Mouse (Mus musculus): ENCODE measurements around the gene 4921524J17Rik.

The 4921524J17Rik gene

GRCm38 (mm10) chr8:85432168-85433016 is at the start of gene 4921524J17Rik:
Gene 4921524J17Rik, minus strand, starts transcription at chr8:85432833.
- peak; percentile 97 for DNase-seq

GRCm38 (mm10) chr8:85482427-85482826 is 49.8 kb upstream of the 4921524J17Rik start:
- DNase-seq, result no peak

DNA sequence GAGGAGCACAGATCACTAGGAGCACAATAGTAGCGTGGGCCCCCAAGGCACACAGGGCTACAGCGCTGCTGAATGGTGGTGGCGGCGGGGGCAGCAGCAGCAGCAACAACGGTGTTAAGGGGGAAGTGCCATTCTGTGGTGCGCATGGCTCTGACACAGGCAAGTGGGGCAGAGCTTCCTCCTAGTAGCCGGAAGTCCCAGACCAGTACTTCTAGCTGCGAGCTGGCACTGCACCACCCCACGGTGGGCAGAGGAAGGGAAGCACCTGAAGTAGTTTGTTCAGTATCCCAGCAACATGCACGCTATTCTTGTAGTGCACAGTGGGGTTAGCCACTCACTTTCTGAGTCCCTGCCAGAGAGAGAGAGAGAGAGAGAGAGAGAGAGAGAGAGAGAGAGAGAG is 49.3 kb upstream of the 4921524J17Rik start:
- no peak for DNase-seq

DNA sequence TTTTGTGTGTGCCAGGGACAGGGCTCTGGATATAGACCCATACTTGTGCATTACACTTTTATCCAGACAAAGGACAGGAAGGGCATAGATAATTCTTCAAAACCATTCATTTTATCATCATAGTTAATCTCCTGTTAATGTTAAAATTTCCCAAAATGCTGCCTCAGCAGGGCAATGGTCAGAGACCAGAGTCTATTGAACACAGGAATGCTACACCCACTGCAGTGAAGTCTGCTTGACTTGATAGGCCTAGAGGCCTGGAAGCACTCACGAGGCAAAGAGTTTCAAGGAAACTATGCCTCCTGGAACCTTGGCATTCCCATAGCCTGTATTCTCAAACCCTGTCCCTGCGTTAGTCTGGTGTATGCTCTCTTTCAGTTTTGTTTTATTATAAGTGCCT is 47.1 kb upstream of the 4921524J17Rik start:
- DNase-seq, result peak; percentile 71 to 75

GRCm38 (mm10) chr8:85478397-85478796 is 45.8 kb upstream of the 4921524J17Rik start:
- no peak for DNase-seq

DNA sequence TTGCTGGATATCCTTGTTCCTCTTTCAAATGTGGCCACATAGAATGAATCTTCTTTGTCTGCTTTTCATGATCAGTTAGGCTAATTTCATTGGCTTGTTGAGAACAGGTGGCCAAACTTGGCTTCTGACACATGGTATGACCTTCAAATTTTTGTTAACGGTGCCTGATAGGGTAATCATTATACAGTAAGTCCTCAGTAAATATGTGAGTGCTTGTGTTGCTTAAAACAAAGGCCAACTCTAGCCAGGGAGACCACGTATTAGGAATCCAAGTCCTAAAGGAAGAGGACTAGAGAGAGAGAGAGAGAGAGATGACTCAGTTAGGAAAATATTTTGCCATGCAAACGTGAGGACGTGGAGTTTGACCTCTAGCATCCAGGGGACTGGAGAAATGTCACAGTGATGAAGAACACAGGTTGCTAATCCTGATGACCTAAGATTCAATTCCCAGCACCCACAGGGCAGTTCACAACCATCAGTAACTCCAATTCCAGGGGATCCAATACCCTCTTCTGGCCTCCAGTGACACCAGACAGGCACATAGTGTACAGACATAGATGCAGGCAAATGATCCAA is 44.4 kb upstream of the 4921524J17Rik start:
- DNase-seq, result peak in 1 of 2 experiments; percentile 56

DNA sequence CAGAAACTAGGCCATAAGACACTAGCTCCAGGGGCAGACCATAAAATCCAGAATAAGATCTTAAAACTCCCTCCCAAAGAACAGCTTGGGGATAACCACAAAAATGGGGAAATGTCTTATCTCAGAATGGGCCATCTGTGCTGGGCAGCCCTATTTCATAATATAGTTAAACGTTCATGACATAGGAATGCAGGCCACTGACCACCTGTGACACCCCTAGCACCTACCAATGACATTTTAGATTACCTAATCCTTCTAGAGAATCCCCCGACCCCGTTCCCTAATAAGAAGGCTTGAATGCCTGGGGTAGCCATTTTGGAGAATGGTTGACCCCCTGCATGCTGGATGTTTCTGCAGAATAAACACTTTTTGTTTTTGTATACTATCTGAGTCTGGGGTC is 42.3 kb upstream of the 4921524J17Rik start:
- DNase-seq, result no peak

DNA sequence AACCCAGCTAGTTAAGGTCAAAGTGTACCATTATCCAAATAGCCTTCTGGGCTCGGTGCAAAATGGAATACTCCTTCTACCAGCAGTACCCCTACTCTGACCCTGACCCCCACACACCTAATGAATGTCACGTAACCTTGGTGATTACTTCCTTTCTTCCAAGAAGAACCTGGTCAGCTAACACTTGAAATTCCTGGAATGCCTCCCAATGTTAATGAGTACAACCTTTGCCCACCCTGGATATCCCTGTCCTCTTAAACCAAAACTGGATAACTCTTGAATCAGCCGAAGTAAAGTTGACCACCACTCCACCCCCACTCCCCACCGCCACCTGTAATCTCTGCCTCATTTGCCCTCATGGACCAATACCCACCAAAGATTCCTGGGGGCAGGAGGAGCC is 40.6 kb upstream of the 4921524J17Rik start:
- peak; percentile 64 to 84 for DNase-seq

DNA sequence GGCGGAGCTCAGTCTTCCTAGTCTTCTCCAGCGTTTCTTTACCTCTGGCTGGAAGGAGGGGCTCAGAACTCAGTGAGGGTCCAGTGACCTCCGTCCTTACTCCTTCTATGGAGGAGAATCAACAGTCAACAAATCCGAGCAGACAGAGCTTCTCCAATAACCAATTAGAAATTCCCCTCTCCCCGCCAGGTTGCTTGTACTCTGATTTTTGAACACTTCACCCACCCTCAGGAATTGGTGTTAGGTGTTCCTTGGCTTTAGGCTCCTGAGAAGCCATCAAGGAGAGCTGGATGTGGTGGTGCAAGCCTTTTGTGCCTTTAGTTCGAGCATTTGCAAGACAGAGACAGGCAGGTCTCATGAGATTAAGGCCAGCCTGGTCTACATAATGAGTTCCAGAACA is 40.2 kb upstream of the 4921524J17Rik start:
- DNase-seq, result no peak

DNA sequence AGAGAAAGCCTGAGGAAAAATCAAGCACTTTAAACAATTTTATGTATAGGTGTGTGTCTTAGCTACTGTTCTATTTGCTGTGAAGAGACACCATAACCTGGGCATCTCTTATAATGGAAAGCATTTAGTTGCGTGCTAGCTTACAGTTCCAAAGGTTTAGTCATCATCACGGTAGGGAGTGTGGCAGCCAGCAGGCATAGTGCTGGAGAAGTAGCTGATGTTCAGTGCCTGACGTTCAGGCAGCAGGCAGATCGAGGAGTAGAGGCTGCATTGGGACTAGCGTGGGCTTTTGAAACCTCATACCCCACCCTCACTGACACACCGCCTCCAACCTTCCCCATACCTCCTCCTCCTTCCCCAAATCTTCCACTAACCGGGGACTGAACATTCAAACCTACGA is 38.1 kb upstream of the 4921524J17Rik start:
- no peak for DNase-seq

GRCm38 (mm10) chr8:85466056-85466455 is 33.4 kb upstream of the 4921524J17Rik start:
- DNase-seq, result peak in 1 of 2 experiments; percentile 40

GRCm38 (mm10) chr8:85464316-85464715 is 31.7 kb upstream of the 4921524J17Rik start:
- DNase-seq, result no peak

DNA sequence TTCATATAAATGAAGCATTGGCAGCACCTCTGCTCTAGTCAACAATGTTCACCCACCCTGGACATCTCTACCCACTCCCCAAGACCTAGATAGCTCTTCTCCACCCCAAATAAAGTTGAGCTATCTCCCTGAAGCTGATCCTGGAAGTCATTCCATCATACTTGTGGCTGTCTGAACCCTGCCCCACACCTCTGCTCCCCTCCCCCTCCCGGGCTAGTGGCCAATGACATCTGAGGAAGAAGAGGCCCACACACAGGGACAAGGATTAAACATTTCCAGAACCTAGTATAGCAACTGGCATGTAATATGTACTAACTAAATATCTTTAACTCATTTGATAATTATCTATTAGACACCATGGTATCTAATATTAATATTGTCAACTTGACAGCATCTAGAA is 29.8 kb upstream of the 4921524J17Rik start:
- peak; percentile 77 for DNase-seq

GRCm38 (mm10) chr8:85461377-85461776 is 28.7 kb upstream of the 4921524J17Rik start:
- DNase-seq, result no peak

DNA sequence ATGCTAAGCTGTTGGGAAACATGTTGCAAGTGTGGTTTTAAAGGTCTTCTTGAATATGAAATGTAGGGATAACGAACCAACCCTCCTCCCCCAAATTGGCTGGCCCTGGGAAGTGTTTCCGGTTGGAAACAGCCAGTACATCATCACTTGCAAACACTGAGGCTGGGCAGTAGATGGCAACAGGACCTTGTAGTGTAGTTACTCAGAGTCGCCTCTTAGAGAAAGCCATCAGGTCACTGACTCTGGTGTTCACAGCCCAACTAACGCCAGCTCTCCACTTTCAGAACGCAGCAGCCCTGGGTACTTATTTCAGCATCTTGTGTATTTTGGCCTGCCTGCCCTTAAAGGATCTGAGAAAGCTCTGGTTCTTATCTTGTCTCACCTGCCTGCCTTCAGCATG is 28.2 kb upstream of the 4921524J17Rik start:
- peak in 1 of 2 experiments; percentile 28 for DNase-seq

DNA sequence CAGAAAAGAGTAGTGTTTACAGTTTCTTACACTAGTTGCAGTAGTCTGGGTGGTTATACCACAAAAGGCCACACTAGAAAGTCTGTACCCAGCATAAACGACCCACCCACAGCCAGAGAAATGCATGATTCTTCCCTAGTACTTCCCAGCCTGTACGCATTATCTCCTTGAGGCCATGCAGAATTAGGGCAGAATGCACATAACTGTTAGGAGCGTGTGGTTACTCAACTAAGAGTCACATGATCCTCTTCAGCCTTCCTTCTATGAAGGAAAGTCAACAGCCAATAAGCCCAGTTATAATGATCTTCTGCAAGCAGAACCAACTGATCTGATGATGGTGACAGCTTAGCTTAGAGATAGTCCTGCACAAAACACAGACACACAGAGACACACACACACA is 26.9 kb upstream of the 4921524J17Rik start:
- DNase-seq, result no peak

GRCm38 (mm10) chr8:85456536-85456935 is 23.9 kb upstream of the 4921524J17Rik start:
- peak; percentile 44 to 67 for DNase-seq

DNA sequence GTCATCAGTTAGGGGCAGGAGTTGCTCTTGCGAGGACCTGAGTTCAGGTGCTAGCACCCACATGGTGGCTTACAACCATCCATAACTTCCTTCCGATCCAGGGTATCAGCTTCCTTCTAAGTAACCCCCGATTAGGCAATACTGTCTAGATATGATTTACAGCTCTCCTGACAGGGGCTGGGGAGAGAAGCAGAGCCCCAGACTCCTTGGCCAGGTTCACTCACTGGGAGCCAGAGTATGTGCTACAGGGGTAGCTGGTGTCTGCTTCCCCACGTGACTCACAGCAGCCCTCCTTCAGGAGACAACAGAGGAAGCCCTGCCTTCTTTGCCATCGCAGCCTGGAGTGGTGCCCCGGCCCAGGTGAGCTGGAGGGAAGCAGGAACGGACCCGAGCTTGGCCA is 22.1 kb upstream of the 4921524J17Rik start:
- DNase-seq, result no peak

- DNase-seq, result no peak
These were observed 20.6 kb upstream of the 4921524J17Rik start for GRCm38 (mm10) chr8:85453256-85453655.

DNA sequence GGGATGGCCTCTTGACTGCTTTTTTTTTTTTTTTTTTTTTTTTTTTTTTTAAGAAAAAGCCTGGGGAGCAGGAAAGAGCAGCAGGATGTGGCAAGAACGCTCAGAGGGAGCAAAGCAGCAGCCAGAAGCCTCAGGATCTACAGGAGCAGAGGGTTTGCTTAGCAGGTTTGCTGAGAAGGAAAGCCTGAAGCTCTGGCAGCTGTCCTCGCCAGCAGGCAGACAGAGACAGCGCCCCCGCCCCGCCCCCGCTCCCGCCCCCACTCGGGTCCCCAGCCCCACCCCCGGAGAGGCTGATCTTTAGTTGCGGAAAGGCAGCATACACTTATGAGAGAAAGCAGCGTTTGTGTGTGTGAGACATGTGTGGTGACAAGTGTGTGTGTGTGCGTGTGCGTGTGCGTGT is 19.7 kb upstream of the 4921524J17Rik start:
- no peak for DNase-seq

- DNase-seq, result no peak
These were observed 17.7 kb upstream of the 4921524J17Rik start for GRCm38 (mm10) chr8:85450335-85450734.

DNA sequence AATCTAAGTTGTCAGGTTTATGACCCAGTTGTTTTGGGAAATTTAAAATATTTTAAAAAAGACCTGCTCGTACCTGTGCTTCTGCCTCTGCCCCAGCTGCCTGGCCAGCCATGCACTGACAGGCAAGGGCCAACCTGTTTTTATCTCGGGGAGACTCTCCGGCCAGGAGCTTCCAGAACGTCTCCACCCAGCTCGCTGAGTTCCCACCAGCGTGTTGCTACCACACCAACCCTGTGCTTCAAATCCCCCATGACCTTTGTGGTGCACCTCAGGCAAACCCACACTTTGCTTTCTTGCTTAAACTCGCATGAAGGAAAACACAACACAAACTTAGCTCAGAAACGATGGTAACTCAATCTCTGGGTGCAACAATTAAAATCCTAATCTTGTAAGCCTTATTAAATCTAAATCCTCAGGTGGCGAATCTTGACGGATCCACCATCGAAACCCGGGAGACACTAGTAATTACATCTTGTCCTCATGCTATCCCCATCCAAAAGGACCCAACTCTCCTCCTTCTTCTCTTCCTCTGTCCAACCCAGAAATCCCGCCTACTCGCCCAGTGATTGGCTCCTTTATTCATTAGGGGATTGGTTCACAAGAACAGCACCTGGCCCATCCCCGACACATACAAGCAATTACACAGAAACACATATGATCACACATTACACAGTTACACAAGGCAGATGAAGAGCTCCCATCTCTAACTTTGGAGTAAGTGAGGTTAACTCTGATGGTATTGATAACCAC is 13.5 kb upstream of the 4921524J17Rik start:
- no peak for DNase-seq

GRCm38 (mm10) chr8:85444092-85444491 is 11.5 kb upstream of the 4921524J17Rik start:
- no peak for DNase-seq

GRCm38 (mm10) chr8:85441564-85441963 is 8.9 kb upstream of the 4921524J17Rik start:
- peak in 1 of 2 experiments; percentile 45 for DNase-seq

Measured in kidney, adult 8-10 months (tissue).